Mouse (Mus musculus) CH12.LX (cell line): ENCODE data around the gene Kat8. TPM values are rescaled to one million over a fixed set of nuclear protein-coding genes. Genes with fewer than 3 reads are reported as not detected.
"Not testable (repeated sequence)": the region's sequence is repeated elsewhere in the genome, so short reads cannot be mapped to it uniquely, and the experiment has no call there.

Experiments used
- DNase-seq: peaks from one replicate; pipeline ENCODE4 v3.0.0-alpha.2; 2013; ENCODE audit errors: extremely low read depth
- H3K27ac ChIP-seq: 2 replicates; pipeline ENCODE4 v1.5.1; 2012; ENCODE audit warnings: low read depth, mild to moderate bottlenecking, control low read depth, moderate library complexity; ENCODE audit not compliant: insufficient read depth
- H3K27me3 ChIP-seq: replicated peaks from 2 replicates; pipeline ENCODE3; 2012; ENCODE audit warnings: inconsistent platforms
- H3K36me3 ChIP-seq, 2 experiments: replicated peaks in 1 of 2; 2 replicates each; pipeline versions ENCODE3 to v1.6.1; 2012; ENCODE audit warnings: inconsistent platforms in 1 of 2, low read length in 1 of 2, mild to moderate bottlenecking in 1 of 2, mixed read lengths in 1 of 2, moderate library complexity in 1 of 2; ENCODE audit not compliant: control insufficient read depth in 1 of 2, insufficient read depth in 1 of 2
- H3K4me1 ChIP-seq, 2 experiments: 2 replicates each; pipeline ENCODE4 v1.6.1; 2012; ENCODE audit warnings: inconsistent platforms in 1 of 2, moderate library complexity in 1 of 2; ENCODE audit not compliant: insufficient read depth in 2 of 2, control insufficient read depth in 1 of 2
- H3K4me2 ChIP-seq: 2 replicates; pipeline ENCODE4 v1.6.1; 2012; ENCODE audit warnings: low read depth, mild to moderate bottlenecking, control low read depth; ENCODE audit not compliant: poor library complexity, insufficient read depth, severe bottlenecking
- H3K4me3 ChIP-seq, 3 experiments: fragments of 150-350 bp in 1 of 3; sonication (generic) in 1 of 3; replicated peaks in 1 of 3; 2 replicates each; pipeline versions ENCODE3 to v1.5.1; 2011 to 2012; ENCODE audit warnings: low read depth in 2 of 3, low read length in 2 of 3, mild to moderate bottlenecking in 2 of 3, moderate library complexity in 2 of 3, control low read depth in 1 of 3, improper control_type of control experiment in 1 of 3, inconsistent platforms in 1 of 3, mixed read lengths in 1 of 3; ENCODE audit not compliant: poor library complexity in 1 of 3
- H3K79me2 ChIP-seq: replicated peaks from 2 replicates; pipeline ENCODE4 v1.6.1; 2012; ENCODE audit warnings: mild to moderate bottlenecking, moderate library complexity; ENCODE audit not compliant: control insufficient read depth, poor library complexity, insufficient read depth, severe bottlenecking; ENCODE audit errors: extremely low read depth
- H3K9ac ChIP-seq: 2 replicates; pipeline ENCODE4 v1.6.1; 2012; ENCODE audit warnings: low read depth, mild to moderate bottlenecking, control low read depth, moderate library complexity; ENCODE audit not compliant: insufficient read depth
- H3K9me3 ChIP-seq: replicated peaks from 2 replicates; pipeline ENCODE3; 2012; ENCODE audit warnings: low read length, inconsistent platforms, mixed read lengths
- CHD1 ChIP-seq: IDR thresholded peaks from 2 replicates; pipeline ENCODE4 v1.6.1; 2012; ENCODE audit warnings: low read depth, low read length, improper control_type of control experiment, inconsistent platforms
- CHD2 ChIP-seq: IDR thresholded peaks from 2 replicates; pipeline ENCODE4 v1.6.1; 2011; ENCODE audit warnings: low read length, improper control_type of control experiment
- CTCF ChIP-seq, 2 experiments: IDR thresholded peaks in 1 of 2; conservative IDR thresholded peaks in 1 of 2; 2 replicates each; pipeline ENCODE4 v1.5.1; 2011 to 2012; ENCODE audit warnings: low read depth in 2 of 2, low read length in 2 of 2, improper control_type of control experiment in 1 of 2, inconsistent platforms in 1 of 2, mild to moderate bottlenecking in 1 of 2, moderate library complexity in 1 of 2
- E2F4 ChIP-seq: IDR thresholded peaks from 2 replicates; pipeline ENCODE4 v1.6.1; 2011; ENCODE audit warnings: low read depth, low read length, improper control_type of control experiment; ENCODE audit not compliant: insufficient replicate concordance
- EP300 ChIP-seq: IDR thresholded peaks from 2 replicates; pipeline ENCODE4 v1.6.1; 2011; ENCODE audit warnings: low read length, improper control_type of control experiment
- GABPA ChIP-seq: IDR thresholded peaks from 2 replicates; pipeline ENCODE4 v1.6.1; 2012; ENCODE audit warnings: low read depth, low read length, improper control_type of control experiment, inconsistent platforms; ENCODE audit not compliant: insufficient replicate concordance
- IRF4 ChIP-seq: IDR thresholded peaks from 2 replicates; pipeline ENCODE4 v1.6.1; 2014; ENCODE audit warnings: low read depth, mild to moderate bottlenecking, inconsistent platforms, low read length, improper control_type of control experiment
- KAT2A ChIP-seq: IDR thresholded peaks from 2 replicates; pipeline ENCODE4 v1.6.1; 2012; ENCODE audit warnings: low read length, improper control_type of control experiment, inconsistent platforms; ENCODE audit not compliant: insufficient replicate concordance
- MAZ ChIP-seq: IDR thresholded peaks from 2 replicates; pipeline ENCODE4 v1.6.1; 2012; ENCODE audit warnings: low read depth, mild to moderate bottlenecking, inconsistent platforms, low read length, improper control_type of control experiment, moderate library complexity
- MYC ChIP-seq: IDR thresholded peaks from 2 replicates; pipeline ENCODE4 v1.6.1; 2011; ENCODE audit warnings: low read depth, mild to moderate bottlenecking, improper control_type of control experiment, low read length
- PAX5 ChIP-seq: IDR thresholded peaks from 2 replicates; pipeline ENCODE4 v1.6.1; 2012; ENCODE audit warnings: low read length, inconsistent platforms, mixed read lengths
- POLR2A ChIP-seq: IDR thresholded peaks from 2 replicates; pipeline ENCODE4 v1.6.1; 2011; ENCODE audit warnings: low read depth, mild to moderate bottlenecking, improper control_type of control experiment, low read length
- RAD21 ChIP-seq: IDR thresholded peaks from 2 replicates; pipeline ENCODE4 v1.6.1; 2011; ENCODE audit warnings: low read depth, mild to moderate bottlenecking, low read length, improper control_type of control experiment, moderate library complexity
- RCOR1 ChIP-seq: conservative IDR thresholded peaks from 2 replicates; pipeline ENCODE4 v1.6.1; 2012; ENCODE audit warnings: low read depth, mild to moderate bottlenecking, inconsistent platforms, low read length, improper control_type of control experiment
- TBP ChIP-seq: conservative IDR thresholded peaks from 2 replicates; pipeline ENCODE4 v1.6.1; 2011; ENCODE audit warnings: low read depth, low read length, improper control_type of control experiment
- UBTF ChIP-seq: IDR thresholded peaks from 2 replicates; pipeline ENCODE4 v1.6.1; 2012; ENCODE audit warnings: low read depth, mild to moderate bottlenecking, inconsistent platforms, low read length, improper control_type of control experiment, moderate library complexity
- USF2 ChIP-seq: conservative IDR thresholded peaks from 2 replicates; pipeline ENCODE4 v1.6.1; 2011; ENCODE audit warnings: low read depth, low read length, improper control_type of control experiment
- ZC3H11A ChIP-seq: IDR thresholded peaks from 2 replicates; pipeline ENCODE4 v1.6.1; 2012; ENCODE audit warnings: low read depth, mild to moderate bottlenecking, inconsistent platforms, low read length, improper control_type of control experiment
- ZMIZ1 ChIP-seq: IDR thresholded peaks from 2 replicates; pipeline ENCODE4 v1.6.1; 2012; ENCODE audit warnings: low read depth, mild to moderate bottlenecking, inconsistent platforms, low read length, improper control_type of control experiment
- ZNF384 ChIP-seq: IDR thresholded peaks from 2 replicates; pipeline ENCODE4 v1.6.1; 2012; ENCODE audit warnings: low read depth, low read length, improper control_type of control experiment, inconsistent platforms
- dilution Hi-C: fragments of 300-500 bp; cut with MboI; formaldehyde crosslinking; loops from 2 replicates; pipeline ENCODE4 v1.14.3; 2020; ENCODE audit warnings: low sequenced_read_pairs; ENCODE audit not compliant: extremely low pct_unique_long_range_greater_than_20kb, extremely low pct_ligation_motif_present
- in situ Hi-C: fragments of 300-500 bp; cut with MboI; formaldehyde crosslinking; loops from 3 replicates; pipeline ENCODE4 v1.14.3; 2019; ENCODE audit warnings: low sequenced_read_pairs, low pct_ligation_motif_present, low pct_unique_long_range_greater_than_20kb, mixed read lengths
- polyA plus RNA-seq: library from polyadenylated mRNA; unstranded; fragments of >175 nt; gene quantifications from 2 replicates; pipeline ENCODE4 v1.2.1, GENCODE M21; 2012; ENCODE audit warnings: low read depth; ENCODE audit not compliant: insufficient read length
- total RNA-seq, 2 experiments: library from RNA; depleted of rRNA; stranded (reverse); fragments of 300-350 nt in 1 of 2; fragments of >200 nt in 1 of 2; gene quantifications; 2 replicates each; pipeline ENCODE4 v1.2.3; 2012 to 2014

The Kat8 gene
- total and polyA plus RNA-seq, 3 experiments = 18.0 to 30.3 (median 22.9) TPM

DNA sequence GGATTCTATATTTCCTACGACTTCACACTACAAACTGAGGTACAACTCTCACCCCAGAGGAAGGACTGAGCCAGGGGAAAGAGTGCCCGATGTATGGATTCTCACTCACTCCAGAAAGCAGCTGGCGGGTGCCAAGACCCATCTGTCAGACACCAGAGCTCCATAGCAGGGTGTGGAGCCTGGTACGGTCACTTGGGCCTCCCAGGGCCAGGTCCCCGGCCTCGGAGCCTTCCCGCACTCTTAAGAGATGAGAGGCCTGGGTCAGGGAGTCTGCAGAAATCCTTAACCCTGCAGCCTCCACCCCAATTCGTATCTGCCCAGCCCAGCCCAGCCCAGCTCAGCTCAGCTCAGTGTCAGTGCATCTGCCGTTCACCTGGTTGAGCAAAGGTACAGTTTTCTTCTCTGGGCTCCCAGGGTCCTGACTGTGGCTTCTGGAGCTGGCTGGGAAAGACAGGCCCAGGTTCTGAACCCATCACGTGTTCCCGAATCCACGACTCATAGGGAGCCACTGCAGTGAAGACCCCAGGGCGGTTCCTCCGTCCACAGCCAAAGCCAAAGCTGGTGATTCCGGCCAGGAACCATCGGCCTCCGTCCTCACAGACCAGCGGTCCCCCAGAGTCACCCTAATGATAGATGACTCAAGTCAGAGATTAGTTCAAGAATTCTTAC lies 24.0 kb downstream of the Kat8 start:
- H3K27me3 ChIP-seq = peaks cover 19% of the 10 kb centered on the region
- peak overlapping the region in 1 of 3 experiments; percentile 74 for H3K4me3 ChIP-seq
- TF ChIP-seq UBTF (no peak), MAZ (no peak), IRF4 (no peak), E2F4 (no peak), CHD2 (no peak), ZC3H11A (no peak), PAX5 (no peak), CTCF (conservative IDR thresholded peaks at IDR 0.05 in 1 of 2, IDR thresholded peaks at IDR 0.05 in 1 of 2; ENCODE audit: low read depth in 2 of 2, low read length in 2 of 2) (no peak), CHD1 (no peak), POLR2A (no peak)
- TF ChIP-seq, all 38 proteins: peak for 0
- Histone ChIP-seq H3K36me3 (no peaks in the 10 kb centered on the region), H3K27ac (no peak overlapping the region), H3K9me3 (no peaks in the 10 kb centered on the region), H3K4me2 (peak overlapping the region; percentile 82), H3K79me2 (no peaks in the 10 kb centered on the region), H3K9ac (peak overlapping the region; percentile 57; the same call in 1 of the 2 replicates), H3K4me1 (peaks cover 8 to 35% of the 10 kb centered on the region in 2 experiments)
- in situ Hi-C loops (no loop called here), dilution Hi-C loops (no loop called here)
- no peak for DNase-seq

DNA sequence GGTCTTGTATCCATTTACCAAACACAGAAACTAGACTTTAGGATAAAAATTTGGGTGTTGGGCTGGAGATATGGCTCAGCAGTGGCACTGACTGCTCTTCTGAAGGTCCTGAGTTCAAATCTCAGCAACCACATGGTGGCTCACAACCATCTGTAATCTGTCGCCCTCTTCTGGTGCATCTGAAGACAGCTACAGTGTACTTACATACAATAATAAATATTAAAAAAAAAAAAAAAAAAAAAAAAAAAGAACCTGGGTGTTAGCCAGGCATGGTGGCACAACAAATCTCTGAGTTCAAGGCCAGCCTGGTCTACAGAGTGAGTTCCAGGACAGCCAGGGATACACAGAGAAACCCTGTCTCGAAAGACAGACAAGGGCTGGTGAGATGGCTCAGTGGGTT lies 29.8 kb downstream of the Kat8 start:
- in situ Hi-C loops, H3K9ac ChIP-seq, H3K27ac ChIP-seq, H3K4me2 ChIP-seq, H3K36me3 ChIP-seq, H3K4me1 ChIP-seq, DNase-seq, H3K9me3 ChIP-seq, dilution Hi-C loops, H3K4me3 ChIP-seq, H3K79me2 ChIP-seq: not testable (repeated sequence)
- H3K27me3 ChIP-seq = peaks cover 53% of the 10 kb centered on the region
- TF ChIP-seq ZNF384 = peak; percentile 81
- peak; percentile 67 for TF ChIP-seq MYC
- peak in 1 of 2 experiments; percentile 44; a peak in 2 of 4 replicates for TF ChIP-seq CTCF (conservative IDR thresholded peaks at IDR 0.05 in 1 of 2, IDR thresholded peaks at IDR 0.05 in 1 of 2; ENCODE audit: low read depth in 2 of 2, low read length in 2 of 2)
- peak; percentile 13 for TF ChIP-seq RAD21

DNA sequence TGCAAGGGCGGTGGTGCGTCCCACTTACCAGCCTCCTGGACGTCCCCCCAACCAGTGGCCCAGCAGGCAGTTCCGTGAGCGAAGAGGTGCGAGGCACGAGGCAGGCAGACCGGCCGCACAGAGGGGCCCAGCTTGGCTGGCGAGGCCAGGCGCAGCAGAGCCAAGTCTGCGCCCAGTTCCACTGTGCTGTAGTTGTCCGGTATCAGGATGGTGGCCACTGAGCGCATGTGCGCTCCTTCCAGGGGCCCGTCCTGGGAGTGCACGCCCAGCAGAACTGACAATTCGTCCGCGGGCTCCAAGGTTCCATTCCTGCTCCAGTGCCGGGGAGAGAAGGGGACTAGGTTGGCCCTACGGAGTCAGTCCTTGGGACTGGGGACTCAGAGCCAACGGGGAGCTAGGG lies 32.3 kb downstream of the Kat8 start:
- H3K9ac ChIP-seq = no peak overlapping the region
- in situ Hi-C loops = no loop called here
- no peak overlapping the region for H3K4me2 ChIP-seq
- H3K27ac ChIP-seq = no peak overlapping the region
- H3K9me3 ChIP-seq = no peaks in the 10 kb centered on the region
- peaks cover 64% of the 10 kb centered on the region for H3K27me3 ChIP-seq
- no peak for DNase-seq
- dilution Hi-C loops = no loop called here
- TF ChIP-seq RCOR1 = no peak
- no peak for TF ChIP-seq TBP
- no peak for TF ChIP-seq CTCF (conservative IDR thresholded peaks at IDR 0.05 in 1 of 2, IDR thresholded peaks at IDR 0.05 in 1 of 2; ENCODE audit: low read depth in 2 of 2, low read length in 2 of 2)
- no peak for TF ChIP-seq EP300
- TF ChIP-seq GABPA = no peak
- TF ChIP-seq PAX5 = no peak
- no peak for TF ChIP-seq ZMIZ1
- TF ChIP-seq ZC3H11A = no peak
- no peak for TF ChIP-seq USF2
- TF ChIP-seq KAT2A = no peak
- no peak for TF ChIP-seq CHD1
- TF ChIP-seq IRF4 = no peak
- H3K79me2 ChIP-seq = no peaks in the 10 kb centered on the region
- no peaks in the 10 kb centered on the region for H3K4me1 ChIP-seq
- no peaks in the 10 kb centered on the region for H3K36me3 ChIP-seq
- no peak overlapping the region for H3K4me3 ChIP-seq
